Mouse (Mus musculus): ENCODE measurements around the gene Catip.

DNA sequence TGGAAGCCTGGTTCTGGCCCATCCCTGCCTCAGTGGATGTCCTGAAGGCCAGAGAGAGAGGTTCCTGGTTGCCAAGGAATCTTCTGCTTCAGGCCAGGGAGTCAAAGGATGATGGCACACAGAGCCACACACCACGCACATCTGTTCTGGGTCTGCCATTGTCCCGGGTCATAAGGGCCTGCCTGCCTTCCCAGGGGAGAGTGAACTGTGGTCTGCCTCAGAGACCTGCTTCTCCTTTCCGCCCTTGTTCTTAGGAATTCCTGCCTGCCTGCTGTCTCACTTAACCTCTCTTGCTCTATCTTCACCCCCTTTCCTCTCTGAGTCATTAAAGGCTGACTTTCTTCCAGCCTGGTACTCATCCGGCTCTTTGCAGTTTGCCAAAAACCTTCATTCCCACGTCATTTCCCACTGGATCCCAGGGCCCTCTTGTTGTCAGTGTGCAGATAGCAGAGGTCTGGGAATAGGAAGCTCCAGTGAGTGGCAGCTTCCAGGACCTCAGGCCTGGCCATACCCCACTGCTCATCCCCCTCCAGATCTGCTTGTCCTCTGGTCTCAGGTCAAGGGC is 9.3 kb upstream of the Catip start:
- TF ChIP-seq CTCF (IDR thresholded peaks at IDR 0.05; ENCODE audit: low read depth, low read length) = no peak
- no peak for TF ChIP-seq GATA1 (IDR thresholded peaks at IDR 0.05; ENCODE audit: borderline replicate concordance, low read length)
- no peak for TF ChIP-seq TAL1 (conservative IDR thresholded peaks at IDR 0.05; ENCODE audit: low read depth, low read length)

All from G1E (cell line).